Mouse (Mus musculus): ENCODE data around the gene Rhbdd2.

GRCm38 (mm10) chr5:135646038-135646437 is 13.6 kb downstream of the Rhbdd2 start:
- TF ChIP-seq CTCF (IDR thresholded peaks at IDR 0.05; ENCODE audit: low read depth, low read length) (no peak), POLR2A (IDR thresholded peaks at IDR 0.05; ENCODE audit: borderline replicate concordance, low read depth, low read length) (no peak)
